Mouse (Mus musculus) cerebellum, adult 2 months (tissue): Measurements from ENCODE around the gene Slc22a21. TPM values are rescaled to one million over a fixed set of nuclear protein-coding genes. Genes with fewer than 3 reads are reported as not detected.
"Not testable (repeated sequence)": the region's sequence is repeated elsewhere in the genome, so short reads cannot be mapped to it uniquely, and the experiment has no call there.

Experiments
- DNase-seq, 2 experiments: peaks; one replicate each; pipeline ENCODE4 v3.0.0; 2021
- H3K27ac ChIP-seq: fragments of 200-500 bp; 2 replicates; pipeline ENCODE4 v1.5.1; 2012; ENCODE audit warnings: low read length, control low read depth, inconsistent platforms; ENCODE audit not compliant: insufficient read depth
- H3K27me3 ChIP-seq: fragments of 200-500 bp; 2 replicates; pipeline ENCODE4 v1.6.1; 2012; ENCODE audit warnings: inconsistent platforms, mild to moderate bottlenecking, low read length, moderate library complexity; ENCODE audit not compliant: control insufficient read depth, insufficient read depth
- H3K4me1 ChIP-seq: fragments of 200-500 bp; 2 replicates; pipeline ENCODE4 v1.6.1; 2011; ENCODE audit warnings: low read length; ENCODE audit not compliant: control insufficient read depth, insufficient read depth
- H3K4me3 ChIP-seq: fragments of 200-500 bp; replicated peaks from 2 replicates; pipeline ENCODE3; 2011; ENCODE audit warnings: mild to moderate bottlenecking, low read depth, low read length, control low read depth; ENCODE audit not compliant: insufficient read depth
- CTCF ChIP-seq: fragments of 200-500 bp; IDR thresholded peaks from 2 replicates; pipeline ENCODE4 v1.5.1; 2011; ENCODE audit warnings: low read depth, mild to moderate bottlenecking, control low read depth, low read length, moderate library complexity, borderline replicate concordance; ENCODE audit not compliant: insufficient read depth
- POLR2A ChIP-seq: fragments of 200-500 bp; IDR thresholded peaks from 2 replicates; pipeline ENCODE4 v1.6.1; 2011; ENCODE audit warnings: low read length, control low read depth, borderline replicate concordance; ENCODE audit not compliant: insufficient read depth
- WGBS: fragments of 180-500 bp; shearing (Covaris S2); methylation state at CpG from one replicate; pipeline ENCODE4 v1.1.7; 2018; 5-methylcytosine and 5-hydroxymethylcytosine counted together
- polyA plus RNA-seq: library from polyadenylated mRNA; depleted of rRNA; stranded (reverse); fragments of >200 nt; gene quantifications from 2 replicates; pipeline ENCODE4 v1.2.3, GENCODE M21; 2012

The Slc22a21 gene
- polyA plus RNA-seq, 1 experiment: 2.7 TPM

DNA sequence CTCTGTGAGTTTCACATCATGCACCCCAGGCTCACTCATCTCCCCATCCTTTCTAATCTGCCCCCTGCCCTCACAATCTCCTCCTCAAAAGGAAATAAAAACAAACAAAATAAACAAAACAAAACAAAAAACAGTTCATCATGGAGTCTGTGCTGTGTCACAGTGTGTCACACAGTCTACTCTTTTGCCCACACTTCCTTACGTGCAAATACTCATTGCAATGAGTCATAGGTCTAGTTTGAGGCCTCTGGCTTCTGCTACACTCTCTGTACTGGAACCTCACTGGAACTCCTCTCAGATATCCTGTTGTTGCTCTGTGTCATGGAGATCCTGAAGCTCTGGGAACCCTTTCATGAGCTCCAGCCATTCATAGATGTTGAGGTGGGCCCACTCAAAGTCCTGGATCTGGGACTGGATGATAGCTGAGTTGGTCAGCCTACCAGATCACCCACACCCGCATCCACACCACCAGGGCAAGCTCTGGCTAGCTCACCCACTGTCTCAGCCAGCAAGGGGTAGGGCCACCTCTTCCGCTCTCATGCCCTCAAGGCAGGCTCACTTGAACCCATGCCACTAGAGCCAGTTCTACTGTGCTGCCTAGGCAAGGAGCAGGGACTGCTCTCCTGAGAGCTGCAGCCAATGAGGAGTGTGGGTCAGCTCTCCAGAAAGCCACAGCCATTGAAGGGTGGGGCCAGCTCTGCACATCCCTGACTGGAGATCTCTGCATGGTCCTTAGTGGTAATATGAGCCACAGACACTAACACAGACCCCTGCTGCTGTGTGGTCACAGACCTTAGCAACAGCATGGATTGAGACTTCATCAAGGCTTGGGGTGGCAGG, 39.0 kb upstream of the Slc22a21 start:
- no peak for DNase-seq
- 48% methylated on average over 3 of the region's 3 CpGs for WGBS
- no peak overlapping the region for H3K27ac ChIP-seq
- peaks cover 28% of the 10 kb centered on the region for H3K4me1 ChIP-seq
- TF ChIP-seq CTCF (no peak), POLR2A (no peak)
- no peaks in the 10 kb centered on the region for H3K27me3 ChIP-seq
- H3K4me3 ChIP-seq: no peak overlapping the region

DNA sequence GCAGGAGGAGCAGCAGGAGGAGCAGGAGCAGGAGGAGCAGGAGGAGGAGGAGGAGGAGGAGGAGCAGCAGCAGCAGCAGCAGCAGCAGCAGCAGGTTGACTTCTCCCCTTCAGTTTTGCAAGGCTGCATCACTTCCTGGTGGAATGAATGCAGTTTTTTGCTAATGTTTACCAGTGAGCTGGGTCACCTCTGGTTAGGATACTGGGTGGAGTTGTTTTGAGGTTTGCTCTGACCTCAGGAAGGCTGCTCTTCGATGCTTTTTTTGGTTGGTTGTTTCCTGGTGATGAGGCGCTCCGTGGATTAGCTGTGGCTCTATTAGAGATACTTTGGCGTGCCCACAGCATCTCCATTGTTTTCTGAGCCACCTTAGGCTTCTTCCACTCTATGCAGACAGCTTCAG, 37.5 kb upstream of the Slc22a21 start:
- WGBS: 71% methylated on average over 4 of the region's 4 CpGs
- TF ChIP-seq POLR2A (no peak), CTCF (no peak)
- Histone ChIP-seq H3K27ac (no peak overlapping the region), H3K4me1 (peaks cover 19% of the 10 kb centered on the region), H3K4me3 (no peak overlapping the region), H3K27me3 (no peaks in the 10 kb centered on the region)
- no peak for DNase-seq

DNA sequence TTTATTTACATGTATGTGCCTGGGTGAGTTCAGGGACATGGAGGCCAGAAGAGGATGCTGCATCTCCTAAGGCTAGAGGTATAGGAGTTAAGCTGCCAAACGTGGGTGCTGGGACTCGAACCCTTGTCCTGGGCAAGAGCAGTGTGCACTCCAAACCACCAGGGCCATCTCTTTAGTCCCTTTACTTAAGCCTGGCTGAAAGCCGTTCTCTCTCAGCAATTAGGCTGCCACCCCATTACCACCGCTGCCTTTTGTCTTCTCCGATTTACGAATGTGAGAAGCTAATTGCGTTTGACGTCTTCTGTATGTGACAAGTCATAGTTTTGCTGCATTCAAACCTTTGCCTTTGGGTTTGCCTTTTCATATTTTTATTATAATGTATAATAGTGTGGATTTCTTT, 35.9 kb upstream of the Slc22a21 start:
- H3K4me1 ChIP-seq: peaks cover 10% of the 10 kb centered on the region
- TF ChIP-seq POLR2A (no peak), CTCF (no peak)
- no peak overlapping the region for H3K4me3 ChIP-seq
- 71% methylated on average over 8 of the region's 8 CpGs for WGBS
- H3K27ac ChIP-seq: no peak overlapping the region
- DNase-seq: no peak
- H3K27me3 ChIP-seq: no peaks in the 10 kb centered on the region

DNA sequence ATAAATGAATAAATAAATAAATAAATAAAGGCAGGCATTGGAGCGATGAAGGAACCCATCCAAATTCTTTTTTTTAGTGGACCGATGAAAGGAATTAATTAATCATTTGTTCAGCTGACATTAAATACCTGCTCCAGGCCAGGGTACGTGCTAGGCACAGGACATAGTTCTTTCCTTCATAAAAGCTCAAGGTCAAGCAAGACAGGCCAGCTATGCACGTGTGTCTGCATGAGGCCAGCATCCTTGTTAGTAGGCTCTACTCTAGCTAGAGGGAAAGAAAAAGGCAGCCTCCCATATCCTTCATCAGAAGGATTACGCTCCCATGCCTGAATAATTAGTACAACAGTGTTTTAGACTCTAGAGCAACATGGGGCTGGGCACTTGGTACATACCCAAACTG, 32.8 kb upstream of the Slc22a21 start:
- 87% methylated on average over 5 of the region's 5 CpGs for WGBS
- Histone ChIP-seq H3K4me1 (peaks cover 17% of the 10 kb centered on the region), H3K27ac (no peak overlapping the region), H3K4me3 (no peak overlapping the region), H3K27me3 (no peaks in the 10 kb centered on the region)
- no peak for DNase-seq
- TF ChIP-seq CTCF: no peak
- no peak for TF ChIP-seq POLR2A

DNA sequence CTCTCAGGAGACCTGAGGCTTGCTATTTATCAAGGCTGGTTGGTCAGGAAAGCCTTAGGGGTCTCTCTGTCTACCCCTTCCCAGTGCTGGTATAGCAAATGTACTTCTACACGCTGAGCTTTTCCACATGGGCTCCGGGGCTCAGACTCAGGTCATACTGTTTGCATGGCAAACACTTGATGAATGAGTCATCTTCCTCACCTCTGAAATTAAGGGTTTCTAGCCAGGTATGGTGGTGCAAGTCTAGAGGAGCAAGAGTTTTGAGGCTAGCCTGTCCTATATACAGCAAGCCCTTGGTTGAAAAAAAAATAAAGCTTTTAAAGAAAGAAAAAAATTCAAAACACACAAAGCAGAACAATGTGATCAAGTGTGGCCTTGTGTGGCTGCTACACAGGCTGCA, 31.1 kb upstream of the Slc22a21 start:
- H3K4me3 ChIP-seq: no peak overlapping the region
- peaks cover 29% of the 10 kb centered on the region for H3K4me1 ChIP-seq
- no peak for DNase-seq
- peak overlapping the region; percentile 30; the same call in 1 of the 2 replicates for H3K27ac ChIP-seq
- 54% methylated on average over 2 of the region's 2 CpGs for WGBS
- no peak for TF ChIP-seq CTCF
- no peak for TF ChIP-seq POLR2A
- H3K27me3 ChIP-seq: no peaks in the 10 kb centered on the region

DNA sequence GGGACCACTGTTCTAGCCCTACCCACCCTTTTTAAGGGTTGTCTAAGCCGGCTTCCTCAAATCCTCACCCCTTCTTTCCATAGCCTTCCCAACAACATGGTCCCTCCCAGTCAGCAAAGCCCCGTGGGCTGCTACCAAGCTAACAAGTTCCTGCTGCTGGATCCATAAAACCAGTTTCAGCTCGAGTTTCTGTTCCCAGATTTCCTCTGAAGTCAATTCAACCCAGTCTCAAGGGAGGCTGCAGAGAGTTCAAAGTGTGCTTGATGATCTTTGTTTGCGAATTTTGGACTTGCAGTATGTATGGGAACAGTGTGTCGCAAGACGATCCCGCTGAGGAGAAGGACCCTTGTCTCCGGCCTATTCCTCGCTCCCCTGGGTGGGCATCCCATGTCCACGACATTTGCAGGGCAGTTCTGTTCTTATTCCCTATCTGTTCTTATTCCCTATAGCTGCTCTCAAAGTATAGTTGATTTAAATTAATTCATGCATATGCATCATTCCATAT, 28.3 kb upstream of the Slc22a21 start:
- no peak for DNase-seq
- peaks cover 51% of the 10 kb centered on the region for H3K4me1 ChIP-seq
- WGBS: 65% methylated on average over 10 of the region's 10 CpGs
- no peak for TF ChIP-seq POLR2A
- no peak for TF ChIP-seq CTCF
- no peak overlapping the region for H3K4me3 ChIP-seq
- peak overlapping the region; percentile 97 for H3K27ac ChIP-seq
- H3K27me3 ChIP-seq: no peaks in the 10 kb centered on the region

DNA sequence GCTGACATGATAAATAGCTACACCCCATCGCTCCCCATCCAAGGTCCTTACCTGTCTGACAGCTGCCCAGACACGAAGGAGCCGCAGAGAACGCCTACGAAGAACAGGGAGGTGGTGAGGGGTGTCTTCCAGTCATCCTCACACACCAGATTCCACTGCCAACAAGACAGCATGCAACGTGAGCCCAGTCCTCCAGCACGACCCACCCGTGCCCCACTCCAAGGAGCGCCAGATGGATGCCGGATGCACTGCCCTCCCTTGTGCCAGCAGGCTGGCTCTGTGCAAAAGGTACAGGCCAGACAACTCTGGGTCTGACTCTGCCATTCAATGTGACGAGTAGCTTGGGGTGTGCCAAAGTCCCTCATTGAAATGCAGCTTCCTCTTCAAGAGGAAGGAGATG, 27.6 kb upstream of the Slc22a21 start:
- Histone ChIP-seq H3K4me3 (peak overlapping the region; percentile 1), H3K4me1 (peaks cover 57% of the 10 kb centered on the region), H3K27ac (peak overlapping the region; percentile 97), H3K27me3 (no peaks in the 10 kb centered on the region)
- DNase-seq: peak; percentile 88 to 95
- TF ChIP-seq CTCF (no peak), POLR2A (no peak)
- WGBS: 7% methylated on average over 11 of the region's 11 CpGs

DNA sequence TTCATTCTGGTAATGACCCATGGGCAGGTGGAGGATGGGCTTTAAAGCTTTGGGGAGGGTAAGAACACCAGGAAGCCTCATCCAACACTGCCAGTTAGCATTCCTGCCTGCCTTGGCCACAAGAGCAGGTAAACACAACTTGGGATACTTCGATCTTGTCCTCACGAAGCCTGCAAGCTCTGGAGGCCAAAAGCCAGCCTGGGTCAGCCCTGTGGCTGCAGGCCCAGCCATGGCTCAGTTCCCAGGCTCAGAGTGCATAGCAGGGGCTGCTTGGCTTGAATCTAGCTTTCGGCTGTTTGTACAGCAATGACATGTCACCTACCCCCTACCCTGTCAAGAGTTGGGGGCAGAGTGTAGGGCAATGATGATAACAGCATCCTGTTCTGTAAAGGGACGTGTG, 26.8 kb upstream of the Slc22a21 start:
- DNase-seq: peak; percentile 82 to 84
- Histone ChIP-seq H3K27me3 (no peaks in the 10 kb centered on the region), H3K4me1 (peaks cover 63% of the 10 kb centered on the region), H3K4me3 (no peak overlapping the region), H3K27ac (peak overlapping the region; percentile 97)
- WGBS: 11% methylated on average over 4 of the region's 4 CpGs
- TF ChIP-seq CTCF (no peak), POLR2A (no peak)

DNA sequence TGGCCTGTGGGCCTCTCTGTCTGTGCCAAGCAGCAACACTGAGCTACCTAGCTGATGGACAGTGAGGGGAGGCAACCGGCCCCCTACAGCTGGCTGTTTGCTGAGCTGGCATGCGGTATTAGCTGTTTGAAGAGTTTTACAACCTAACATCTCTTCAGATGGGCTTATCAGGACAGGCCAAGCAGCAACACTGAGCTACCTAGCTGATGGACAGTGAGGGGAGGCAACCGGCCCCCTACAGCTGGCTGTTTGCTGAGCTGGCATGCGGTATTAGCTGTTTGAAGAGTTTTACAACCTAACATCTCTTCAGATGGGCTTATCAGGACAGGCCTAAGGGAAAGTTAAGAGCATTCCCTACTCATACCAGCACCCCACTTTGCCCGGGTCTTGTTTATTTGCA, 26.2 kb upstream of the Slc22a21 start:
- WGBS: 58% methylated on average over 5 of the region's 5 CpGs
- H3K27me3 ChIP-seq: not testable (repeated sequence)

More for the DNA sequence above, 26.2 kb upstream of the Slc22a21 start:
- DNase-seq, H3K27ac ChIP-seq, H3K4me3 ChIP-seq: not testable (repeated sequence)
- H3K4me1 ChIP-seq: peaks cover 60% of the 10 kb centered on the region
